Mouse (Mus musculus) myocyte (in vitro differentiated cells): Measurements from ENCODE around the gene Tbcb. TPM values are rescaled to one million over a fixed set of nuclear protein-coding genes. Genes with fewer than 3 reads are reported as not detected.

Source experiments
- H3K27me3 ChIP-seq: one replicate; pipeline ENCODE4 v1.6.1; 2011; ENCODE audit not compliant: control insufficient read depth, insufficient read depth, insufficient read length
- H3K36me3 ChIP-seq: one replicate; pipeline ENCODE4 v1.6.1; 2011; ENCODE audit not compliant: control insufficient read depth, insufficient read depth
- H3K4me2 ChIP-seq: one replicate; pipeline ENCODE4 v1.6.1; 2011; ENCODE audit warnings: low read depth, control low read depth
- H3K4me3 ChIP-seq: one replicate; pipeline ENCODE4 v1.5.1; 2011; ENCODE audit warnings: mild to moderate bottlenecking, control low read depth, moderate library complexity
- H3K79me2 ChIP-seq: one replicate; pipeline ENCODE4 v1.6.1; 2011; ENCODE audit not compliant: control insufficient read depth, insufficient read depth
- H3ac ChIP-seq: one replicate; pipeline ENCODE4 v1.6.1; 2011; ENCODE audit not compliant: control insufficient read depth, insufficient read length
- CEBPB ChIP-seq: IDR thresholded peaks from 2 replicates; pipeline ENCODE4 v1.6.1; 2011; ENCODE audit warnings: mild to moderate bottlenecking, moderate library complexity; ENCODE audit not compliant: poor library complexity, insufficient read depth, severe bottlenecking
- E2F4 ChIP-seq: IDR thresholded peaks from one replicate; pipeline ENCODE4 v1.6.1; 2011; ENCODE audit warnings: mild to moderate bottlenecking, control low read depth, moderate library complexity; ENCODE audit not compliant: insufficient read depth
- MAX ChIP-seq: IDR thresholded peaks from one replicate; pipeline ENCODE4 v1.6.1; 2011; ENCODE audit warnings: low read depth, mild to moderate bottlenecking, control low read depth
- MYOD1 ChIP-seq, 3 experiments: IDR thresholded peaks; one replicate each; pipeline ENCODE4 v1.6.1; 2011; ENCODE audit warnings: control low read depth in 2 of 3, low read depth in 2 of 3, mild to moderate bottlenecking in 2 of 3, moderate library complexity in 1 of 3; ENCODE audit not compliant: insufficient read length in 2 of 3, control insufficient read depth in 1 of 3
- MYOG ChIP-seq, 3 experiments: IDR thresholded peaks; one replicate each; pipeline ENCODE4 v1.6.1; 2011; ENCODE audit warnings: control low read depth in 2 of 3, low read depth in 2 of 3, mild to moderate bottlenecking in 2 of 3; ENCODE audit not compliant: insufficient read length in 2 of 3, control insufficient read depth in 1 of 3, insufficient read depth in 1 of 3
- POLR2A ChIP-seq: IDR thresholded peaks from one replicate; pipeline ENCODE4 v1.6.1; 2011; ENCODE audit warnings: low read depth, mild to moderate bottlenecking, control low read depth, moderate library complexity; ENCODE audit not compliant: insufficient read length
- POLR2AphosphoS2 ChIP-seq: IDR thresholded peaks from one replicate; pipeline ENCODE4 v1.6.1; 2011; ENCODE audit warnings: low read depth, control low read depth; ENCODE audit not compliant: insufficient read length
- REST ChIP-seq: IDR thresholded peaks from one replicate; pipeline ENCODE4 v1.6.1; 2011; ENCODE audit warnings: mild to moderate bottlenecking, control low read depth, moderate library complexity; ENCODE audit not compliant: insufficient read depth, insufficient read length
- SRF ChIP-seq: IDR thresholded peaks from one replicate; pipeline ENCODE4 v1.6.1; 2011; ENCODE audit warnings: low read depth; ENCODE audit not compliant: control insufficient read depth, insufficient read length
- TCF12 ChIP-seq: IDR thresholded peaks from one replicate; pipeline ENCODE4 v1.6.1; 2011; ENCODE audit warnings: mild to moderate bottlenecking, control low read depth; ENCODE audit not compliant: poor library complexity, insufficient read depth, severe bottlenecking
- TCF3 ChIP-seq: IDR thresholded peaks from one replicate; pipeline ENCODE4 v1.6.1; 2011; ENCODE audit warnings: low read depth, control low read depth; ENCODE audit not compliant: insufficient read length
- USF1 ChIP-seq: IDR thresholded peaks from one replicate; pipeline ENCODE4 v1.6.1; 2011; ENCODE audit warnings: low read depth, mild to moderate bottlenecking, control low read depth, moderate library complexity
- polyA plus RNA-seq: library from polyadenylated mRNA; unstranded; fragments of >200 nt; fragmentation: generic; extraction: Trizol; gene quantifications from one replicate; pipeline ENCODE4 v1.2.1, GENCODE M21; 2012; ENCODE audit warnings: missing spikeins

Gene Tbcb
- polyA plus RNA-seq, 1 experiment: 147 TPM

DNA sequence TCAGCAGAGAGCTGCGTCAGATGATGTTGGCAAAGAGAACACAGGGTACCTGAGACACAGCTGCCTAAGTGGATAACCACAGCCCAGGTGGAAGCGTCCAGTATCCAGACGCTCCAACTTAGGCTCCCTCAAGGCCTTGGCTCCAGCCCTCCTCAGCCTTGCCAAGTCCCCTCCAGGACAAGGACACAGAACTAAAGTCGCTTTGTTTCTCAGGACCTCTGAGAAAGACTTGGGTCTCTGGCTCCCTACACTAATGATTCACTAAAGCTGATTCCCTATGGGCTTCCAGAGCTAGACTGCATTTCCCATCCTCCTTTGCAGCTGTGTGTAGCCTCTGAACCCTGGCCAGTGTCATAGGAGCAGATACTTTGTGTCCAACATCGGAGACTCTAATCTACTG lies 31.9 kb downstream of the Tbcb start:
- Histone ChIP-seq H3K27me3 (no peaks in the 10 kb centered on the region), H3K4me2 (no peak overlapping the region), H3K4me3 (no peak overlapping the region), H3K79me2 (no peaks in the 10 kb centered on the region), H3K36me3 (no peaks in the 10 kb centered on the region), H3ac (no peak overlapping the region)
- TF ChIP-seq USF1: no peak
- TF ChIP-seq POLR2AphosphoS2: no peak
- TF ChIP-seq MYOD1 (IDR thresholded peaks at IDR 0.05; ENCODE audit: control insufficient read depth in 1 of 3, insufficient read length in 2 of 3, low read depth in 2 of 3): no peak
- no peak for TF ChIP-seq E2F4
- TF ChIP-seq TCF12: no peak
- TF ChIP-seq CEBPB: no peak
- TF ChIP-seq REST: no peak
- TF ChIP-seq TCF3: no peak
- no peak for TF ChIP-seq SRF
- TF ChIP-seq POLR2A: no peak
- TF ChIP-seq MYOG (IDR thresholded peaks at IDR 0.05; ENCODE audit: control insufficient read depth in 1 of 3, insufficient read depth in 1 of 3, insufficient read length in 2 of 3, low read depth in 2 of 3): no peak
- TF ChIP-seq MAX: no peak

DNA sequence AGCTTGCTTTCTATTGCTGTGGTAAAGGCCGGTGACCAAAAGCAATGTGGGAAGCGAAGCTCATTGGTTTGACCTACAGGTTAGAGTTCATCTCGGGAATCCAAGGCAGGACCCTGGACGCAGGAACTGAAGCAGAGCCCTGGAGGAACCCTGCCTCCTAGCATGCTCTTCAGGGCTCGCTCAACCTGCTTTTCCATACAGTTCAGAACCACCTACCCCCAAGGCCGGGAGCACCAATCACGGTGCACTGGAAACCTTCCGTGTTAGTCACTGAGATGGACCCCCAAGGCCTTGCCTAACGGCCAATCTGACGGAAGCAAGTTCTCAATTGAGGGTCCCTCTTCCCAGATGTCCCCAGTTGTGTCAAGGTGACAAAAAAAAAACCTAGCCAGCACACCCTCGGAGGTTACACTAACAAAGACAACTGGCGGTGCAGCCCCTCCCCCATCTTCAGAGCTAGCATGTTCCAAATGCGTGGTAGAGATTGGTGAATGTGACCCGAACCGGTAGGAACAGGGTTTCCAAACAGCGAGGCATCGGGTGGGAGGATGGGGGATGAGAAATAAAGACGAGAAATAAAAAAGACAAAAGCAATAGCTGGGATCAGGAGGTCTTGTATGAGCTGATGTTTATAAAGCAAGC lies 32.5 kb downstream of the Tbcb start:
- Histone ChIP-seq H3K79me2 (peaks cover under 1% of the 10 kb centered on the region), H3K27me3 (no peaks in the 10 kb centered on the region), H3K4me3 (no peak overlapping the region), H3K36me3 (no peaks in the 10 kb centered on the region), H3K4me2 (no peak overlapping the region), H3ac (no peak overlapping the region)
- TF ChIP-seq MYOD1 (IDR thresholded peaks at IDR 0.05; ENCODE audit: control insufficient read depth in 1 of 3, insufficient read length in 2 of 3, low read depth in 2 of 3): no peak
- TF ChIP-seq REST: no peak
- TF ChIP-seq MYOG (IDR thresholded peaks at IDR 0.05; ENCODE audit: control insufficient read depth in 1 of 3, insufficient read depth in 1 of 3, insufficient read length in 2 of 3, low read depth in 2 of 3): no peak
- no peak for TF ChIP-seq POLR2AphosphoS2
- TF ChIP-seq CEBPB: no peak
- TF ChIP-seq SRF: no peak
- TF ChIP-seq E2F4: no peak
- TF ChIP-seq POLR2A: no peak
- TF ChIP-seq TCF12: no peak
- no peak for TF ChIP-seq TCF3

GRCm38 (mm10) chr7:30198481-30198971 lies 33.5 kb downstream of the Tbcb start, which contains the start of gene Capns1:
Gene Capns1, minus strand, starts transcription at chr7:30198811.
- no peak within 1 kb of the TSS for H3K4me3 ChIP-seq
- peak in 1 of 3 experiments; percentile 7 for TF ChIP-seq MYOG (IDR thresholded peaks at IDR 0.05; ENCODE audit: control insufficient read depth in 1 of 3, insufficient read depth in 1 of 3, insufficient read length in 2 of 3, low read depth in 2 of 3)
- peak in 2 of 3 experiments; percentile 71 to 73 for TF ChIP-seq MYOD1 (IDR thresholded peaks at IDR 0.05; ENCODE audit: control insufficient read depth in 1 of 3, insufficient read length in 2 of 3, low read depth in 2 of 3)
- TF ChIP-seq MAX: no peak
- H3K79me2 ChIP-seq: peaks cover 8% of the 10 kb centered on the region
- no peak within 1 kb of the TSS for H3ac ChIP-seq
- no peaks in the 10 kb centered on the region for H3K36me3 ChIP-seq
- peak within 1 kb of the TSS; percentile 64 for H3K4me2 ChIP-seq
- H3K27me3 ChIP-seq: no peaks in the 10 kb centered on the region

DNA sequence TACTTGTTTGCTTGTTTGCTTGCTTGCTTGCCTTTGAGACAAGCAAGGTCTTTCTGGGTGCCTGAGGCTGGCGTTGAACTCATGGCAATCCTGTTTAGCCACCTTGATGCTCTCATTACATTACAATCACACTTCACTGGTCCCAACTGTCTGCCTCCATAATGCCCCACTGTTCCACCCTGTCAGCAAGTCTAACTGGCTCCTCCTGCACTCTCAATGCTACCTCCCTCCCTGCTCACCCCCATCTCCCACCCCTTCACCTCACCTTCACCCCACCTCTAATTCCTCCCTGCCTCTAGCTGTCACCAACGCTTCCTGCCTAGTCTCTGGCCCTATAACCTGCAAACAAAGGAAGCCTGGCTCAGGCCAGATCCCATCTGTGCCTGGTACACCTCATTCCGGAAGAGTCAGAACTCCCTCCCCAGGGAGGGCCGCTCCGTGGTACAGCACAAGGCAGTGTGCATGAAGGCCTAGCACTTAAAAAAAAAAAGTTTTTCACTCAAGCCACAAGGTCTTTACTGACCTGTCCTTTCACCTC lies 34.4 kb downstream of the Tbcb start:
- Histone ChIP-seq H3K36me3 (no peaks in the 10 kb centered on the region), H3K4me3 (no peak overlapping the region), H3ac (no peak overlapping the region), H3K79me2 (peaks cover 16% of the 10 kb centered on the region), H3K27me3 (no peaks in the 10 kb centered on the region), H3K4me2 (no peak overlapping the region)
- TF ChIP-seq POLR2A: no peak
- no peak for TF ChIP-seq CEBPB
- no peak for TF ChIP-seq MAX
- no peak for TF ChIP-seq POLR2AphosphoS2
- no peak for TF ChIP-seq REST
- no peak for TF ChIP-seq USF1
- TF ChIP-seq TCF12: no peak
- TF ChIP-seq SRF: no peak
- no peak for TF ChIP-seq MYOG (IDR thresholded peaks at IDR 0.05; ENCODE audit: control insufficient read depth in 1 of 3, insufficient read depth in 1 of 3, insufficient read length in 2 of 3, low read depth in 2 of 3)
- TF ChIP-seq E2F4: no peak
- no peak for TF ChIP-seq MYOD1 (IDR thresholded peaks at IDR 0.05; ENCODE audit: control insufficient read depth in 1 of 3, insufficient read length in 2 of 3, low read depth in 2 of 3)
- no peak for TF ChIP-seq TCF3

DNA sequence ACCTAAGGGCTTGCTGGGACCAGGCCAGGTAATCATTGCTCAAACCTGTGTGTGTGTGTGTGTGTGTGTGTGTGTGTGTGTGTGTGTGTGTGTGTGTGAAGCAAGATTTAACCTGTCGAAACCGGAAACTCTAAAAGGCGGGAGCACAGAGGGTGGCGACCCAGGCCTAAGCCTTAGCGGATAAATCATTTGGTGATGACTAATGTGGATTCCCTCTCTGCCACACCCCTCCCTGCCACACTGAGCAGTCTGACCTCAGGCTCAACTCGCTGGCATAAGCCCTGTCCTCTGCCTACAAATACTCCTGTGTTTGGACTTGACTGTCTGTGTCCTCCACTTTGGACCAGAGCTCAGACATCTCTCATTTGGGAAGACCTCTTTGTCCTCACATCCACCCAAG lies 35.9 kb downstream of the Tbcb start:
- Histone ChIP-seq H3K36me3 (peaks cover 7% of the 10 kb centered on the region), H3K4me3 (peak overlapping the region; percentile 83), H3K4me2 (peak overlapping the region; percentile 84), H3K79me2 (peaks cover 22% of the 10 kb centered on the region), H3K27me3 (no peaks in the 10 kb centered on the region), H3ac (no peak overlapping the region)
- TF ChIP-seq E2F4 (no peak), POLR2A (peak; percentile 19), REST (no peak), TCF12 (no peak), SRF (no peak), USF1 (no peak), TCF3 (no peak), MYOG (IDR thresholded peaks at IDR 0.05; ENCODE audit: control insufficient read depth in 1 of 3, insufficient read depth in 1 of 3, insufficient read length in 2 of 3, low read depth in 2 of 3) (no peak), POLR2AphosphoS2 (peak; percentile 42)
